Mouse (Mus musculus): Measurements from ENCODE around the gene Ube2h.

Ube2h gene

DNA sequence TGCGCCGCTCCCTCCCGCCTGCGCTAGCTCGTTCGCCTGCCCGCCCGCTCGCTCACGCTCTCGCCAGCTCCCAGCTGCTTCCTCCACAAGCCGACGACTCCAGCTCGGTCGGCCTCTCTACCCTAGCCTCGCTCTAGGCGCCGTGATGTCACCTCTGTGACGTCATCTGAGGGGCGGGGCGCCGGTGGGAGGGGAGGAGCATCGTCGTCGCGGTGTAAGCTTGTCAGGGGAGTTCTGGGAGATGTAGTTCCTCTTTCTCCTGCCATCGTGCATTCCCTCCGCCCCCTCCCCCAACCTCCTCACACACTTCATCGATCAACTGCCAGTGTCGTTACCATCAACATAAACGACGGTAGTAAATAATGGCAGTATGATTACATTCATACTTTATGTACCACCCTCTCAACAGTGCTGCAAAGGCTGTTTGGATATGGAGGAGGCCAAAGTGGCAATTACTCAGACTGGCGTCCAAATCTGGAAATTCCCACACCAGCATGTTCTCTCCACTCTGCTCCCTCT lies at the start of gene Ube2h:
Gene Ube2h (minus strand): TSS at position 141 of the 519 bp plus-strand sequence.
- DNase-seq, result peak; percentile 100

- no peak for DNase-seq
Measured at GRCm38 (mm10) chr6:30353661-30354060, 49.3 kb upstream of the Ube2h start.

DNA sequence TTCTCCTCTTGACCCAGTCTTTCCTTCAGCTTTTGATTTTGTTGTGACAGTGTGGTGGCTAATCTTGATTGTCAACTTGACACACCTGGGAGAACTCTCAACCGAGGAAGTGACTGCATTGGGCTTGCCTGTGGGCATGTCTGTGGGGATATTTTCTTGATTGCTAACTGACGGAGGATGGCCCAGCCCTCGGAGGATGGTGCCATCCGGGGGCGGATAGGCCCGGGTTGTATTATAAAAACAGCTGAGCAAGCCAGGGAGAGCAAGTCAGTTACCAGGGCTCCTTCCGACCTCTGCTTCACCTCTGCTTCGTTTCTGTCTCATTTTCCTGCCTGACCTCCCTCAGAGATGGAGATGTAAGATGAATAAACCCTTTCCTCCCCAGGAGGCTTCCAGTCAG lies 48.4 kb upstream of the Ube2h start:
- DNase-seq, result no peak

DNA sequence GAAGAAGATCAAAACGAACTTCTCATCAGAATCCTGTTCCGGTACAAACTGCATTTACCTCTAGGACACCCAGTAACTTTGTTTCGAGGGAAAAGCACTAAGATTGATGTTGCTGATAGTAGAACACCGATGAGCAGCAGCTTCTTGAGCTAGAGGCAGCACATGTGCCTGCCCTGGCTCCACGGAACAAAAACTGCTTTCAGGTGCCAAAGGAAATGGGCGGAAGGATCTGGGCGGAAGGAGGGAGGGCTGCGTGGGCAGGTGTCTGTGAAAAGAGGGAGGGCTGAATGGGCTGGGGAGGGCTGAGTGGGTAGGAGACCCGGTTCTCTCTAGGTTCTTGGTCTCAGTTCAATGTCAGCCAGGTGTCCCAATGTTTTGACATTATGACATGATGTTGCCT lies 47.0 kb upstream of the Ube2h start:
- DNase-seq, result no peak

- no peak for DNase-seq
Measured at GRCm38 (mm10) chr6:30347288-30347801, 43.0 kb upstream of the Ube2h start.

GRCm38 (mm10) chr6:30346737-30347136 lies 42.4 kb upstream of the Ube2h start:
- DNase-seq, result no peak

DNA sequence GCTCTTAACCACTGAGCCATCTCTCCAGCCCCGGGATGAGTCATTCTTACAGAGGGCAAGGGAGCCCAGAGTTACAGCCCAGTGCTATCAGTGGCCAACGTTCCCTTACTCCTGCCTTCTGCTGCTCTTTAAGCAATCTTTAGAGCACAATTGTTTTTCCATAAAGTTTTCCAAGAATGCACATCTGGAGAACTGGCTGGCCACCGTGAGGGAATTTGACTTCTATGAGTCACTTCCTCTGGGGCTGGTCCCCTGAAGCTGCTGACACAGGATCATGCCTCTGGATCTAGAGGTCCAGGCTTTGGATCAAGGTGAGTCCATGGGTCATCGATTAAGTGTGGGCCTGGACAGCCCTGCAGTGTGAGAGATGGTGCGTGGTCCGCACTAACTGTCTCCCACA lies 39.7 kb upstream of the Ube2h start:
- no peak for DNase-seq

DNA sequence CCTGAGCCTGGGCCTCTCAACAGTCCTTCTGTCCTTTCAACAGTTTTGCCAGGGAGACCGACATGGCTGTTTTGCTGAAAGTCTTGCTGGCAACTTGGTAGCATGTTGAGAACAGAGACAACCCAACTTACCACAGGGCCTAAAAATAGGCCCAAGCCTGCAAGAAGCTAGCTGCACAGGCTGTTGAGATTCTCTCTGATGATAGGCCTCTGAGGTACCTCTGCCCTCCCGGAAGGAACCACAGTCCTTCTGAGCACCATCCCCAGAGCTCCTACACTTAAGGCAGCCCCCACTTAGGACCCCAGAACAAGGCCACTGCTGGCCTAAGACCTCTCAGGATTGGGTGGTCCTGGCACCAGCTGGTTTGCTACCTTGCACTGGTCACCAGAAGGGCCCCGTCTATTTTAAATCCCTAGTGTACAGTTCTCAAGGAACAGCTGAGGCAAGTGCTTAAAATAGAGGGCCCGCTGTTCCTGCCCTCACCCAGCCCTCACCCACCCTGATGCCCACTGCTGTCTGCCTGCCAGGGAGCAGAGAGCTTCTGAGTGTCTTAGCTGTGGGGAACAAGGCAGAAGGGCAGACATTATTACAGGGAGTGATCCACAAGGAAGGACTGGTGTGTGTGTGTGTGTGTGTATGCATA lies 36.0 kb upstream of the Ube2h start:
- no peak for DNase-seq

GRCm38 (mm10) chr6:30336912-30337311 lies 32.6 kb upstream of the Ube2h start:
- DNase-seq, result peak; percentile 85

- DNase-seq, result no peak
Measured at GRCm38 (mm10) chr6:30332262-30332661, 27.9 kb upstream of the Ube2h start.

DNA sequence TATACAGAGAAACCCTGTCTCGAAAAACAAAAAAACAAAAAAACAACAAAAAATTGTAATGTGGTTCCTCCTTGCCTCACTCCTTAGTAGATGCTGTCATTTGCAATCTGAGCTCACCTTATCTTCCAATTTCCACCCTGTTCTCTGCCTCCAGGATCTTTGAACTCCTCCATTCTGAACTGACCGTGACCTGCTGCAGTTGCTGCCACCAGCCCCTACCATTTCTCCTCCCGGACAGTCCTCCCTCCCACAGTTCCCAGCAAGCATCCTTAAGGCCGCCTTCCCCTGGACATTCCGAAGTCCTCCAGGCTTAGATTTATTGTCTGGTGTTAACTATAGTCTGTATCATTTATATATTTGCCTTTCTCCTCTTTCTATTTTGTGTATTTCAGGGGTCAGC lies 26.4 kb upstream of the Ube2h start:
- DNase-seq, result no peak

DNA sequence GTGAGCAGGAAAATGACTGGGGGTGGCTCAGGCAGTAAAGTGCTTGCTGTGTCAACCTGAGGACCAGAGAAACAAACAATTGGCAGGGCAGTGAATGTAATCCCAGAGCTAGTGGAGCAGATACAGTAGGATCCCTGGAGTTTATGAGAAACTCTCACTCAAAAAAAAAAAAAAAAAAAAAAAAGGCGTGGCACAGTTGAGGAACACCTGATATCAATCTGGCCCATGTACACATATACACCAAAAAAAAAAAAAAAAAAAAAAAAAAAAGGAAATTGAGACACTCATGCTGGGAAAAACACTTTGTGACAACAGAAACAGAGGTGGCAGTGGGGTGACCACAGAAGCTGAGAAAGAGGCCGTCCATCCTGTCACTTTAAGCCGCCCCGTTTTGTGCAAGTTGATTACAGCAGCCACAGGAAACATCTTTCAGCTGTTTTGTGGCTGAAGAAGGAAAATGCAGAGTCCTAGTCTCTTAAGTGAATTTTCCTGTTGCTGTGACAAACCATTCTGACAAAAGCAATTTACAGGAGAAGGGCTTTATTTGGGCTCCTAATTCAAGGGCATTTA lies 21.7 kb upstream of the Ube2h start:
- DNase-seq, result no peak

GRCm38 (mm10) chr6:30321002-30321401 lies 16.7 kb upstream of the Ube2h start:
- DNase-seq, result no peak

GRCm38 (mm10) chr6:30319216-30319615 lies 14.9 kb upstream of the Ube2h start:
- DNase-seq, result no peak

DNA sequence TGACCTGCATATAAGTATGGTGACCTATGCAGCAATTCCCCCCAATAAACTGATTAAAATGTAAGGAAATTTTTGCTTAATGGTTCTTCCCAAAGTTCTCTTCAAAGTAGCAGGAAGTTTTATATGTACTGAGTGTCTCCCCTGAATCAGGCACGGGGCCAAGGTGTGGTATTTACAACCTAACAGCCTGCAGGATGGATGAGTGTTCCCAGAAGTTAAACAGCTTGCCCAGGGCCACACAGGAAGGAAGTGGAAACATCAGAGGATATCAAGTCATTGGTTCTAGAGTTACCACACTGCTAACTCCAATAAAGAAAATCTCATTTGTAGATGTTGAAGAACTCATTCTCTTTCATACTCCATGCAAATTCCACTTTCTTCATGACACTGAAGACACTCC lies 7.7 kb upstream of the Ube2h start:
- peak; percentile 15 for DNase-seq

DNA sequence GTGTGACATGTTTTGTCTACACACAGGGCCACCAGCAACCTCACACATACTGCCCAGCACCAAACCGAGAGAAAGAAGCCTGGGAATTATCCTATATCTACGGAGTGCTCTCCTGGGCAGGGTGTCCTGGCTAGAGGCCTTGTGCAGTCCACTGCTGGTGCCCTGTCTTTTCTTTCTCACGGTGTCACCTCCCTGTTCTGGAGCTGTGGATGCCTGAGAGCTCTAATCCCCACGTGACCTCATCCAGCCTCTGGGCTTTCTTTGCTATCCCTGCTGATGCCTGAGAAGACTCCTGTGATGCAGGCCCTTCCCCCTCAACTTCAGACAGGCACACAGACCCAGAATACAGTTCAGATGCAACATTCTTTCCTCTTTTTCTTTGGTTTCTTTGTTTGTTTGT lies 4.4 kb upstream of the Ube2h start:
- DNase-seq, result no peak

- DNase-seq, result peak; percentile 41
Measured at GRCm38 (mm10) chr6:30307691-30308090, 3.4 kb upstream of the Ube2h start.

GRCm38 (mm10) chr6:30303771-30304398 lies 454 bp downstream of the Ube2h start:
- DNase-seq, result peak; percentile 50

- peak; percentile 65 for DNase-seq
Measured at GRCm38 (mm10) chr6:30302781-30303631, 1.3 kb downstream of the Ube2h start.

GRCm38 (mm10) chr6:30302156-30302555 lies 2.2 kb downstream of the Ube2h start:
- no peak for DNase-seq

DNA sequence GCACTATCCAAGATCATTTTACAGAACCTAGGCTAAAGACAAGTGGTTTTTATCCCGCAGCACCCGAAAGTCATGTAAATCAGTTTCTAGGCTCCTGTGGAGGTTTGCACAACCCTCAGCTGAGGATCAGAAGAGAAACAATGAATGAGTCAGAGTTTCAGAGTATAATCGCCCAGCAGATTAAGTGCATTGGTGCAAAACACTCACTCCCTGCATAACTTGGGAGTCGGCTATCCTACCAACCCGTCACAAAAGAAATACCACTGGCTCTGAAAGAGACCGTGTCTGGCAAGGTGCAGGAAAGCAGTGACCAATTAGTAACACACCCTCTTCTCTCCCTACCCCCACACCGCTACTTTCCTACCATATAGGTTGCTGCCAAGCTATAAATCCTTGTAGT lies 3.4 kb downstream of the Ube2h start:
- peak; percentile 12 for DNase-seq

DNA sequence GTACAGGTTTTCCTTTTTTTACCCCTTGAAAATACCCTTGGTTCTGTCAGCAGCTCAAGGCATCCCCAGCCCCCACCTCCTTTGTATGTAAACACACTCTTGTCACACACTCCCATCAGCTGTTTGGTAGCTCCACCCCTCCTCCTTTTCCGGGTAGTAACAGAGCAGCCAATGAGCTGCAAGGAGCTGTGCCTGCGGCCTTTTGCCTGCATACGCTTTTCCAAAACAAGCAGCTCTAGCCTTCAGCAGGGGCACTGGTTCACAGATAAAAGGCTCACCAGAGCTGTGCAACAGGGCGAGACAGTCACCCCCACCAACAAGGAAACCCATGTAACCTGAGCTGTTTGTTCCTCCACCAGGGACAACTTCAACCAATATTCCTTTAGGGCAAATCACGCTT lies 4.0 kb downstream of the Ube2h start:
- peak; percentile 86 for DNase-seq

DNA sequence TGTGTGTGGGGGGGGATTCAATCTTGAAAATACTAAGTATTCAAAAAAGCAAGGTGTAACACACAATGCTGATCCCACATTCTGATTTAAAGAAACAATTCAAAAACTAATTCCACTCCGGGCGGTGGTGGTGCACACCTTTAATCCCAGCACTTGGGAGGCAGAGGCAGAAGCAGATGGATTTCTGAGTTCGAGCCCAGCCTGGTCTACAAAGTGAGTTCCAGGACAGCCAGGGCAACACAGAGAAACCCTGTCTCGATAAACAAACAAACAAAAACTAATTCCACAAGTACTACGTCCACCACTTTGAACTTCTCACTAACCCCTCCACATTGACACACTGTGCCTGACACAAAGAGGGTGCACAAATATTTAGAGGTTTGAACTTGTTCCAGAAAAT lies 4.7 kb downstream of the Ube2h start:
- peak; percentile 10 for DNase-seq

All from lung, postnatal 14 days (tissue).